Mouse (Mus musculus) megakaryocyte, embryonic 14.5 days (primary cell): ENCODE results near the gene Pcsk6.

Source experiments
- FLI1 ChIP-seq: IDR thresholded peaks from 2 replicates; pipeline ENCODE4 v1.6.1; 2012; ENCODE audit warnings: low read length, inconsistent platforms, mixed read lengths
- GATA1 ChIP-seq: IDR thresholded peaks from 3 replicates; pipeline ENCODE4 v1.6.1; 2012; ENCODE audit warnings: mixed read lengths, low read length, inconsistent platforms, borderline replicate concordance

GRCm38 (mm10) chr7:66038730-66039129 lies 177.2 kb downstream of the Pcsk6 start:
- TF ChIP-seq GATA1 (no peak), FLI1 (no peak)
